8 mouse cellular contexts compared by ENCODE assay signal in the genomic region with DNA sequence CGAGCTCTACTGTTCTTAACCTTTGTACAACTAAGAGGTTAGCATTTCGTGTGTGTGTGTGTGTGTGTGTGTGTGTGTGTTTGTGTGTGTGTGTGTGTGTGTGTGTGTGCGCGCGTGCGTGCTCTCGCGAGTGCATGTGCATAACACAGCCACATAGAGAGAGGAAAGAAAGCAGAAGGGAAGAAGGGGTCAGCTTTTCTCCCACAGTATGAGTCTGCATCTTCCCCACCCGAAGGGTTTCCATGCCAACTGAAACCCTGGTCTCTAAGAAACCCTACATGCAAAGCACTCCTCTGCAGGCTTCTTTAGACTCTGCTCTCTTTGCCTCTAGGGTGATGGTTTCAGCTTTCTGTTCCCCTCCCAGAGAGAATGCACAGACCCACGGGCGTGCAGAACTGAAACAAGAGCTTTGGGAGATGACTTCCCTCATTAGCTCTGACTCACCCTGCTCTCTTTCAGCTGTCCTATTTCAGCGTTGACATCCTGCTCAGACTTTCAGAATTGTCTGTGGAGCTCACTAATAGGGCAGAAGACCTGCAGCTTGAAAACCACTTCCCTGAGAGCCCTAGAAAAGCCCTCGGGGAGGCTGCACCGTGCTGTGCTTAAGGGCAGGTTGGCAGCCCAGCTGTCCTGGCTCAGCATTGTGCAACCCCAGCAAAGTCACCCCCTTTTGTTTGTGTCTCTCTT. TPM values are rescaled to one million over a fixed set of nuclear protein-coding genes. Genes with fewer than 3 reads are reported as not detected.
DNase-seq lines count a peak whose midpoint lies in the region; ATAC-seq and TF ChIP-seq lines count a peak whose summit lies in the region.

No protein-coding gene starts in this region.

- no peak overlapping the region for H3ac ChIP-seq in myocyte (ENCODE audit: control insufficient read depth, insufficient read length)

- peaks cover 55% of the 10 kb centered on the region for H3K4me1 ChIP-seq in embryonic facial prominence, embryonic 10.5 days

- intact Hi-C loops in gastrocnemius, postnatal 14 days (cut with DNase I; ENCODE audit: low total_unique reads), result no loop called here

- no peaks in the 10 kb centered on the region for H3K36me3 ChIP-seq in embryonic facial prominence, embryonic 10.5 days (replicated peaks)
- H3K36me3 ChIP-seq in myocyte (ENCODE audit: control insufficient read depth, insufficient read depth), result no peaks in the 10 kb centered on the region

- no peak overlapping the region for H3K4me3 ChIP-seq in embryonic facial prominence, embryonic 10.5 days
- H3K4me3 ChIP-seq in myocyte, result no peak overlapping the region

- 69% methylated on average over 14 of the region's 14 CpGs for WGBS in embryonic facial prominence, embryonic 10.5 days

- ATAC-seq in cerebellum, adult (ENCODE audit: insufficient number of reproducible peaks, low FRiP score, low TSS enrichment), result no peak

- H3K9me3 ChIP-seq in embryonic facial prominence, embryonic 10.5 days, result no peaks in the 10 kb centered on the region

- H3K4me2 ChIP-seq in myocyte (ENCODE audit: low read depth), result peak overlapping the region; percentile 34

- H3K27me3 ChIP-seq in embryonic facial prominence, embryonic 10.5 days (replicated peaks; ENCODE audit: low read depth, poor library complexity, severe bottlenecking), result no peaks in the 10 kb centered on the region; the same call in 1 of the 2 replicates
- no peaks in the 10 kb centered on the region for H3K27me3 ChIP-seq in myocyte (ENCODE audit: control insufficient read depth, insufficient read depth, insufficient read length)

- no peaks in the 10 kb centered on the region for H3K79me2 ChIP-seq in myocyte (ENCODE audit: control insufficient read depth, insufficient read depth)

- H3K27ac ChIP-seq in embryonic facial prominence, embryonic 10.5 days (replicated peaks), result no peak overlapping the region

- TF ChIP-seq POLR2A in myocyte (IDR thresholded peaks at IDR 0.05; ENCODE audit: insufficient read length, low read depth), result no peak

- DNase-seq in gastrocnemius, adult 18-20 months (ENCODE audit: low spot score), result peak; percentile 18
- no peak for DNase-seq in gastrocnemius, postnatal 14 days
- peak; percentile 95 for DNase-seq in A20 (ENCODE audit: low read depth, low spot score)
- peak; percentile 19 for DNase-seq in embryonic facial prominence, embryonic 10.5 days (ENCODE audit: low spot score)
- peak; percentile 23 to 35 for DNase-seq in layer of hippocampus, adult 8-10 months (ENCODE audit: low spot score in 2 of 2)
- peak; percentile 38 to 59 for DNase-seq in thymus, postnatal 36 days

TF ChIP-seq in myocyte, 11 proteins besides CTCF, POLR2A, EP300 and RAD21:
- TF ChIP-seq CEBPB (IDR thresholded peaks at IDR 0.05; ENCODE audit: insufficient read depth, poor library complexity, severe bottlenecking) (0 out of 2 replicates have a peak, but pooled peaks have one; percentile 17), MYOG (IDR thresholded peaks at IDR 0.05; ENCODE audit: control insufficient read depth in 1 of 3, insufficient read depth in 1 of 3, insufficient read length in 2 of 3, low read depth in 2 of 3) (peak; percentile 21 to 48 (median 34)), TCF3 (IDR thresholded peaks at IDR 0.05; ENCODE audit: insufficient read length, low read depth) (no peak), MYOD1 (IDR thresholded peaks at IDR 0.05; ENCODE audit: control insufficient read depth in 1 of 3, insufficient read length in 2 of 3, low read depth in 2 of 3) (peak in 2 of 3 experiments; percentile 7 to 71)

RNA-seq across cellular contexts. Expression of gene Nod2, which starts 21.4 kb away (rescaled TPM):
- total RNA-seq in gastrocnemius, adult 18-20 months (2021), result under 1 TPM; 0.27 to 0.66 TPM
- total RNA-seq in gastrocnemius, postnatal 14 days (2021), result under 1 TPM; 0.66 to 0.73 TPM
- 0.12 and 0.19 TPM in 2 replicates for polyA plus RNA-seq in embryonic facial prominence, embryonic 10.5 days (2016; fragmentation: Nextera tagmentation; extraction: Ambion mirVana)
- under 1 TPM; 0.22 to 0.82 (median 0.42) TPM for total RNA-seq in layer of hippocampus, adult 8-10 months (2022)
- polyA plus RNA-seq in myocyte (2012; fragmentation: generic; extraction: Trizol), result 1.6 TPM

RNA-seq across cellular contexts. Expression of gene Cyld, which starts 28.3 kb away (rescaled TPM):
- total RNA-seq in gastrocnemius, adult 18-20 months (2021), result 10 to 100 TPM; 20.9 to 22.8 TPM
- total RNA-seq in gastrocnemius, postnatal 14 days (2021), result 10 to 100 TPM; 10.4 to 11.7 TPM
- 10.5 and 11.2 TPM in 2 replicates for polyA plus RNA-seq in embryonic facial prominence, embryonic 10.5 days (2016; fragmentation: Nextera tagmentation; extraction: Ambion mirVana)
- total RNA-seq in layer of hippocampus, adult 8-10 months (2022), result 100 to 1,000 TPM in 2 of 4 experiments, 10 to 100 TPM in 2; 80.2 to 100 (median 92.0) TPM
- 5.6 TPM for polyA plus RNA-seq in myocyte (2012; fragmentation: generic; extraction: Trizol)

RNA-seq across cellular contexts. Expression of gene Snx20, which starts 32.6 kb away (rescaled TPM):
- under 1 TPM; 0.18 to 0.38 TPM for total RNA-seq in gastrocnemius, adult 18-20 months (2021)
- total RNA-seq in gastrocnemius, postnatal 14 days (2021), result under 1 TPM; 0.23 to 0.40 TPM
- polyA plus RNA-seq in embryonic facial prominence, embryonic 10.5 days (2016; fragmentation: Nextera tagmentation; extraction: Ambion mirVana), result 0.65 and 0.73 TPM in 2 replicates
- total RNA-seq in layer of hippocampus, adult 8-10 months (2022), result 1 to 10 TPM; 1.8 to 6.2 (median 3.3) TPM
- polyA plus RNA-seq in myocyte (2012; fragmentation: generic; extraction: Trizol), result 0.07 TPM
